Mouse (Mus musculus): ENCODE results near the gene Wdr60. TPM values are rescaled to one million over a fixed set of nuclear protein-coding genes. Genes with fewer than 3 reads are reported as not detected.

Gene Wdr60
- 24.7 and 25.9 TPM in 2 replicates for polyA plus RNA-seq (2016; fragmentation: Nextera tagmentation; extraction: Ambion mirVana)

- Histone ChIP-seq H3K4me2 (peak within 1 kb of the TSS; percentile 64), H3K27me3 (peaks cover 3% of the 10 kb centered on the region; the same call in 1 of the 2 replicates), H3K9me3 (no peaks in the 10 kb centered on the region), H3K36me3 (no peaks in the 10 kb centered on the region), H3K4me3 (replicated peaks) (peak within 1 kb of the TSS; percentile 70), H3K27ac (peak within 1 kb of the TSS; percentile 88), H3K4me1 (replicated peaks) (peaks cover 8% of the 10 kb centered on the region; the same call in 1 of the 2 replicates), H3K9ac (replicated peaks) (peak within 1 kb of the TSS; percentile 73)
- WGBS = 3% methylated on average over 47 of the region's 47 CpGs
- ATAC-seq (ENCODE audit: insufficient number of reproducible peaks, insufficient read depth, low FRiP score, low TSS enrichment, low read depth) = peak; percentile 97
Measured at GRCm38 (mm10) chr12:116262555-116263341, at the start of gene Wdr60. Gene Wdr60, minus strand, starts transcription at chr12:116263022.

DNA sequence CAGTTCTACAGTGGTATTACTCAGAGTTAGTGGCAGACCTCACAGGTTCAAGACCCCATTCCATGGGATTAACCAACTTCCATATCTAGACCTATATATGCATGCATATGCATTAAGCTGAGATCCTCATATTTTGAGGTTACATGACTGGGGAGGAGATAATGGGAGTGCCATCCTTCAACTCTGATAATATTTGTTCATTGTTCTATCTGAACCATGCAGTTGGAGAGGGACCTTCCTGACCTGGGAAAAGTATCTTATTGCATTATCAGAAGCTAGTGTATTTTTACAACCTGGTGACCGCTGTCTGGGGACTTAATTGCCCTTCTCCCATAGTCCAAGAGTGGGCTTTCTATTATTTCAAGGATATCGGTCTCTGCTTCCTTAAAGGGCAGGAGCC is 45.8 kb upstream of the Wdr60 start:
- Histone ChIP-seq H3K9me3 (no peaks in the 10 kb centered on the region), H3K36me3 (no peaks in the 10 kb centered on the region), H3K27me3 (no peaks in the 10 kb centered on the region), H3K27ac (no peak overlapping the region), H3K4me2 (no peak overlapping the region), H3K4me3 (replicated peaks) (no peak overlapping the region), H3K9ac (replicated peaks) (no peak overlapping the region), H3K4me1 (replicated peaks) (no peaks in the 10 kb centered on the region)
- ATAC-seq (ENCODE audit: insufficient number of reproducible peaks, insufficient read depth, low FRiP score, low TSS enrichment, low read depth) = no peak
- 81% methylated on average over 2 of the region's 2 CpGs for WGBS

DNA sequence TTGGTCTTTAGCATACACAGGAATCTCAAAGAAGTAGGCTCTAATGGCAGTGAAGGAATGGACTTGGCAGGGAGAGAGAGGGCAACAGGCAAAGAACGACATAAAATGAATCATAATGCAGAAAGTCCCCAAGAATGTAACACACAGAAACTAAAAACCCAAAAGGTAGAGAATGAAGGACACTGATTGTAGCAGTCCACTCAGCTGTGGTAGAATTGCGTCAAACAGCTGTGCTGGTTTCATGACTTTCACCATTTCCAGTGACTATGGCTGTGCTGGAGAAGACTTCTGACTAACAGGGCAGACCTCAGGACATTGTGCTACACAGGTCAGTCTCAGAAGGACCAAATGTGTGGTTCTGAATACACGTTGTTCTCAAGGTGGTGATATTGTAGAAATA is 45.0 kb upstream of the Wdr60 start:
- no peak for ATAC-seq (ENCODE audit: insufficient number of reproducible peaks, insufficient read depth, low FRiP score, low TSS enrichment, low read depth)
- no peak overlapping the region for H3K9ac ChIP-seq (replicated peaks)
- no peak overlapping the region for H3K4me2 ChIP-seq
- H3K4me1 ChIP-seq (replicated peaks) = no peaks in the 10 kb centered on the region
- no peaks in the 10 kb centered on the region for H3K36me3 ChIP-seq
- H3K27me3 ChIP-seq = no peaks in the 10 kb centered on the region
- H3K9me3 ChIP-seq = no peaks in the 10 kb centered on the region
- no peak overlapping the region for H3K27ac ChIP-seq
- no peak overlapping the region for H3K4me3 ChIP-seq (replicated peaks)
- WGBS = 88% methylated on average over 3 of the region's 3 CpGs

DNA sequence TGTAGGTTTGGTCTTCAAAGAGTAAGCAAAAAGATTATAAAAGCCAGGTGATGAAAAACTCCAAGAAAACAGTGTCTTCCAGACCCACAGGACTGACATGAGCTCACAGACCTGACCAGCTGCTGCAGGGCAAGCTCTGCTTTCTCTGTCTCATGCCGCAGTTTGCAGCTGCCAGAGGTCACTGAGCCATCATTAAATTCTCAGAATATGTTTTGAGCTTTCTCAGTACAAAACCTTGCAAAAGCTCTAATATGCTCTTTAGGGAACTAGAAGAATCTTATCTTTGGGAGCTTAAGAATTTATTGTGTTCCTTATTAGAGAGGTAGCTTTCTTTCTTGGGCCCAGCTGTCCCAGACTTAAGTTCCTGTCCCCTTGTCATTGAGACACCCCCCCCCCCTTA is 43.2 kb upstream of the Wdr60 start:
- H3K4me3 ChIP-seq (replicated peaks) = no peak overlapping the region
- H3K4me2 ChIP-seq = no peak overlapping the region
- H3K9me3 ChIP-seq = no peaks in the 10 kb centered on the region
- no peak overlapping the region for H3K27ac ChIP-seq
- WGBS = 54% methylated on average over 1 of the region's 1 CpGs
- H3K9ac ChIP-seq (replicated peaks) = no peak overlapping the region
- no peak for ATAC-seq (ENCODE audit: insufficient number of reproducible peaks, insufficient read depth, low FRiP score, low TSS enrichment, low read depth)
- H3K27me3 ChIP-seq = no peaks in the 10 kb centered on the region
- H3K36me3 ChIP-seq = no peaks in the 10 kb centered on the region
- H3K4me1 ChIP-seq (replicated peaks) = no peaks in the 10 kb centered on the region

- Histone ChIP-seq H3K27me3 (no peaks in the 10 kb centered on the region), H3K4me2 (no peak overlapping the region), H3K4me3 (replicated peaks) (no peak overlapping the region), H3K4me1 (replicated peaks) (no peaks in the 10 kb centered on the region), H3K27ac (no peak overlapping the region), H3K9ac (replicated peaks) (no peak overlapping the region), H3K9me3 (no peaks in the 10 kb centered on the region), H3K36me3 (no peaks in the 10 kb centered on the region)
- no peak for ATAC-seq (ENCODE audit: insufficient number of reproducible peaks, insufficient read depth, low FRiP score, low TSS enrichment, low read depth)
Measured at GRCm38 (mm10) chr12:116302181-116302580, 39.4 kb upstream of the Wdr60 start.

GRCm38 (mm10) chr12:116299906-116300305 is 37.1 kb upstream of the Wdr60 start:
- Histone ChIP-seq H3K27me3 (no peaks in the 10 kb centered on the region), H3K9me3 (no peaks in the 10 kb centered on the region), H3K27ac (no peak overlapping the region), H3K4me2 (no peak overlapping the region), H3K36me3 (no peaks in the 10 kb centered on the region), H3K9ac (replicated peaks) (no peak overlapping the region), H3K4me3 (replicated peaks) (no peak overlapping the region), H3K4me1 (replicated peaks) (no peaks in the 10 kb centered on the region)
- WGBS = 99% methylated on average over 2 of the region's 2 CpGs
- no peak for ATAC-seq (ENCODE audit: insufficient number of reproducible peaks, insufficient read depth, low FRiP score, low TSS enrichment, low read depth)

DNA sequence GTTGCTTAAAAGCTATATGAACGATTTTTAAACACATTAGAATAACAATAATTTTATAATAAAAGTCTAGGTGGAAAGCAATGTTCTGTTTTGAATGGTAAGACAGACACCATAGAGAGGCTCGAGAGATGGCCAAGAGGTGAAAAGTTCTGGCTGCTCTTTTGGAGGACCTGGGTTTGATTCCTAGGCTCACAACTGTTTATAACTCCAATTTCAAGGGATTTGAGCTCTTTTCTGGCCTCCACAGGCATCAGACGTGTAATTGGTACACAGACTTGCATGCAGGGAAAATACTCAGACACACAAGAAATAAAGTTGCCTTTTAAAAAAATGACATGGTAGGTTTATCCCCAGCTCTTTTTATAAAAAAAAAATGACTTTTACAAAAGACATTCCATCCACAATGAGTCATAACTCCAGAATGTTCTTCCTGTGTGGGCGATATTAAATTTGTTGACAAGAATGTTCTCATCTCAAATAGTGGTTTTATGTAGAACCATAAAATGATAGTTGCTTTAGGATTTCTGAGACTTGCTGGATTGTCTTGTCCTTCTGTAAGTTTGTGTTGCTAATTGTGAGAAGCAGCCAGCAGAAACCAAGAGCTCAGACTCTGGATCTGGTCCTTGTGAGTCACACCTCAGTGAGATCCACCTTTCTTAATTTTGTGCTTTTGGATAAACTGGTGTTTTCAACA is 30.9 kb upstream of the Wdr60 start:
- 76% methylated on average over 4 of the region's 4 CpGs for WGBS

GRCm38 (mm10) chr12:116293185-116293584 is 30.4 kb upstream of the Wdr60 start:
- 72% methylated on average over 2 of the region's 2 CpGs for WGBS
- H3K4me3 ChIP-seq (replicated peaks) = no peak overlapping the region
- no peak overlapping the region for H3K4me2 ChIP-seq
- no peak for ATAC-seq (ENCODE audit: insufficient number of reproducible peaks, insufficient read depth, low FRiP score, low TSS enrichment, low read depth)
- no peaks in the 10 kb centered on the region for H3K9me3 ChIP-seq
- H3K4me1 ChIP-seq (replicated peaks) = no peaks in the 10 kb centered on the region
- no peaks in the 10 kb centered on the region for H3K36me3 ChIP-seq
- H3K27me3 ChIP-seq = no peaks in the 10 kb centered on the region
- no peak overlapping the region for H3K27ac ChIP-seq
- no peak overlapping the region for H3K9ac ChIP-seq (replicated peaks)

More for the DNA sequence above, 30.9 kb upstream of the Wdr60 start:
- Histone ChIP-seq H3K27ac (no peak overlapping the region), H3K4me2 (no peak overlapping the region), H3K4me3 (replicated peaks) (no peak overlapping the region), H3K9me3 (no peaks in the 10 kb centered on the region), H3K9ac (replicated peaks) (no peak overlapping the region), H3K27me3 (no peaks in the 10 kb centered on the region), H3K36me3 (no peaks in the 10 kb centered on the region), H3K4me1 (replicated peaks) (no peaks in the 10 kb centered on the region)
- no peak for ATAC-seq (ENCODE audit: insufficient number of reproducible peaks, insufficient read depth, low FRiP score, low TSS enrichment, low read depth)

GRCm38 (mm10) chr12:116283511-116283910 is 20.7 kb upstream of the Wdr60 start:
- Histone ChIP-seq H3K36me3 (no peaks in the 10 kb centered on the region), H3K4me3 (replicated peaks) (no peak overlapping the region), H3K4me2 (no peak overlapping the region), H3K27me3 (no peaks in the 10 kb centered on the region), H3K4me1 (replicated peaks) (0 out of 2 replicates have a peak, but pooled peaks cover 6% of the 10 kb centered on the region), H3K9ac (replicated peaks) (no peak overlapping the region), H3K9me3 (no peaks in the 10 kb centered on the region), H3K27ac (no peak overlapping the region)
- 93% methylated on average over 2 of the region's 2 CpGs for WGBS
- ATAC-seq (ENCODE audit: insufficient number of reproducible peaks, insufficient read depth, low FRiP score, low TSS enrichment, low read depth) = no peak

- H3K27ac ChIP-seq = no peak overlapping the region
- no peak overlapping the region for H3K4me3 ChIP-seq (replicated peaks)
- H3K36me3 ChIP-seq = no peaks in the 10 kb centered on the region
- 0 out of 2 replicates have a peak, but pooled peaks cover 6% of the 10 kb centered on the region for H3K4me1 ChIP-seq (replicated peaks)
- H3K27me3 ChIP-seq = no peaks in the 10 kb centered on the region
- no peak overlapping the region for H3K9ac ChIP-seq (replicated peaks)
- 84% methylated on average over 2 of the region's 2 CpGs for WGBS
- ATAC-seq (ENCODE audit: insufficient number of reproducible peaks, insufficient read depth, low FRiP score, low TSS enrichment, low read depth) = no peak
- no peak overlapping the region for H3K4me2 ChIP-seq
- H3K9me3 ChIP-seq = no peaks in the 10 kb centered on the region
Measured at GRCm38 (mm10) chr12:116282856-116283255, 20.0 kb upstream of the Wdr60 start.

DNA sequence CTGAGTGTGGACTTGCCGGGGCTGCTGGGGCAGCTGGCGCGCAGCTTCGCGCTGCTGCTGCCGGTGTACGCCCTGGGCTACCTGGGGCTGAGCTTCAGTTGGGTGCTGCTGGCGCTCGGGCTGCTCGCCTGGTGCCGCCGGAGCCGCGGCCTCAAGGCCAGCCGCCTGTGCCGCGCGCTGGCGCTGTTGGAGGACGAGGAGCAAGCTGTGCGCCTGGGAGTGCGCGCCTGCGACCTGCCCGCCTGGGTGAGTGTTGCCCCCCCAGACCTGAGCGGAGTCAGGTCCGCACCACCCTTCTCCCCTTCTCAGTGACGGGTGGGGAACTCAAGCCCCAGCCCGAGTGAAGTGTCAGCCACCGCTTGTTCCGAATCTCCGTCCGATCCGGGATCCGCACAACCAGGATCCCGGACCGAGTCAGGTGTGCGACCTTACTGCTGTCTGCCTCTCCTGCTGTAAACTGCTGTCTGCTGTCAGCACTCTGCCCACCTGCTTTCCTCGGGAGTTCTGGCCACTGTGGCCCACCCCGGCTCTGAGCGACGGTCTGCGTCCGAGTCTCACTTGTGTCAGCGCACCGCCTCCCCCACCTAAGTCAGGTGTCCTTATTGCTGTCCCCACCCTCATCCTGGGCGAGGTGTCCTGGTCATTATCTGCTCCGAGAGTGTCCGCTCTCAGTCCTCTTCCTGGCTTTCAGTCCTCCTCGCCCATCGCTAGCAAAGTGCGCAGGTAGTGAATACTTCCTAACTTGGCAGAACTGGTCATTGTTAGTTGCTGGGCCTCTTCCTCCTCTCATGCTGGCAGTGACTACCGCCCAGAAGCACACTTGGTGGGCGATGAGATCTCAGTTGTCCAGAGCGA is 18.8 kb upstream of the Wdr60 start:
- no peaks in the 10 kb centered on the region for H3K9me3 ChIP-seq
- H3K27me3 ChIP-seq = no peaks in the 10 kb centered on the region
- H3K4me2 ChIP-seq = peak overlapping the region; percentile 96
- H3K36me3 ChIP-seq = no peaks in the 10 kb centered on the region
- 0 out of 2 replicates have a peak, but pooled peaks cover 6% of the 10 kb centered on the region for H3K4me1 ChIP-seq (replicated peaks)
- H3K9ac ChIP-seq (replicated peaks) = peak overlapping the region; percentile 94
- H3K4me3 ChIP-seq (replicated peaks) = peak overlapping the region; percentile 88
- under 1% methylated on average over 55 of the region's 55 CpGs for WGBS
- ATAC-seq (ENCODE audit: insufficient number of reproducible peaks, insufficient read depth, low FRiP score, low TSS enrichment, low read depth) = peak; percentile 75; the same call in 1 of the 2 replicates
- H3K27ac ChIP-seq = peak overlapping the region; percentile 91
